Mouse (Mus musculus) left cerebral cortex, postnatal 4 days (tissue): Measurements from ENCODE around the gene Rtp2. TPM values are rescaled to one million over a fixed set of nuclear protein-coding genes. Genes with fewer than 3 reads are reported as not detected.
A peak's percentile ranks its signal among the peaks of the same experiment; 100 is the strongest.

Experiments used
- DNase-seq: peaks from one replicate; pipeline ENCODE4 v3.0.0-alpha.2; 2022
- intact Hi-C: fragments of 180-260 bp; cut with DNase I; formaldehyde crosslinking; loops from one replicate; pipeline ENCODE4 v1.15.1; 2025
- total RNA-seq, 2 experiments: library from RNA; stranded (reverse); gene quantifications; 2 replicates each; pipeline ENCODE4 v1.2.3; 2021

Rtp2 gene
- total RNA-seq: under 1 TPM in 1 of 2 experiments, not detected in 1; 0.36 TPM

DNA sequence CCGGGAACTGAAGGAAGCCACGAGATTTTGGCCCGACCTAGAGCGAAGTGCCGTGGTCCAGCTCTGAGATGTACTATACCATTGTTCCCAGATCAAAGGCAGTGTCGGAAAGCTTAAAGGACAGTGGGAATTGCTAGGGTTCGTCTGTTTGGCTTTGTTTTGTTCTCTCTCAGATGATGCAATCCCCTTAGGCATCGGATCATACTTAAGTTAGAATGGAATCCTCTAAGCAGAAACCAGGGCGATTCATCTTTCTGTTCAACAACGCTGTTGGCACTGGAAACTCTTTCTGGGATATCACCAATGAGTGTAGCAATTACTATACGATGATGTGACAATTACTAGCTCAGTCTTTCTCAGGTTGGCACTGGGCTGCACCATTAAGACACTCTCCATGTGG lies at the start of gene Rtp2:
Rtp2 (minus strand) TSS at position 101 of the 400 bp plus-strand sequence.
- intact Hi-C loops: no loop called here
- DNase-seq: no peak

DNA sequence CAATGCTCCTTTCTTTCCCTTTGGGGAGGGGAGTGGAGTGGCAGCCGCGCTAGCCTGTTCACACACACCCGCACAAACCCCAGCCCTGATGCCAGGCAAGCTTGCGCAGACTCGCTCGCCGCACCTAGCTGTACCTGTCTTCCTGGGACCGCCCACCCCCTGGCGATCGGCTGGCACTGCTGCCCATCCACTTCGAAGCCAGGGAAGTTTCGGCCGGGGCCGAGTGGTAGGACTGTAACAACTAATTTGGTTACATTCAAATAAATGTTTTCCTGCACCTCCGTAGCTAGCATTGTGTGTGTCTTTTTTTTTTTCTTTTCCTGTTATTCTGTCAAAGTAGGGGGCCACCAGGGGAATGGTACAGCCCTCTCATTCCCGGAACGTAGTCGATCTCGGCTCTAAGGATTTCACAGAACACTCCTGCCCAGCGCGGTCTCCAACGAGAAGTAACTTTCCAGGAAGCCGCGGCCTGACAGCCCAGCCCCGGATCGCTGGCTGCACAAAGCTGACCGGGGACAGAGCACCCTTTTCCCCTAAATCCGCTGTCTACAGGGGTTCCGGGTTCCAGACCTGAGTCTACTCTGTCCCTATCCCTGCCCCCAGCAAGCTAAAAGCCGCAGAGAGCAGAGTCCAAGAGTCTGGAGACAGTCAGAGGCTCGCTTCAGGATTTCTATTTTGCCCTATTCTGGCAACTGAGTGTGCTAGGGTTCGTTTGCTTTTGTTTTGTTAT lies 49.0 kb upstream of the Rtp2 start:
- intact Hi-C loops: loop anchor here (5.0 to 10.0 kb wide), 3 partner anchors 834 to 1976 kb away; no protein-coding TSS in a partner anchor
- no peak for DNase-seq

DNA sequence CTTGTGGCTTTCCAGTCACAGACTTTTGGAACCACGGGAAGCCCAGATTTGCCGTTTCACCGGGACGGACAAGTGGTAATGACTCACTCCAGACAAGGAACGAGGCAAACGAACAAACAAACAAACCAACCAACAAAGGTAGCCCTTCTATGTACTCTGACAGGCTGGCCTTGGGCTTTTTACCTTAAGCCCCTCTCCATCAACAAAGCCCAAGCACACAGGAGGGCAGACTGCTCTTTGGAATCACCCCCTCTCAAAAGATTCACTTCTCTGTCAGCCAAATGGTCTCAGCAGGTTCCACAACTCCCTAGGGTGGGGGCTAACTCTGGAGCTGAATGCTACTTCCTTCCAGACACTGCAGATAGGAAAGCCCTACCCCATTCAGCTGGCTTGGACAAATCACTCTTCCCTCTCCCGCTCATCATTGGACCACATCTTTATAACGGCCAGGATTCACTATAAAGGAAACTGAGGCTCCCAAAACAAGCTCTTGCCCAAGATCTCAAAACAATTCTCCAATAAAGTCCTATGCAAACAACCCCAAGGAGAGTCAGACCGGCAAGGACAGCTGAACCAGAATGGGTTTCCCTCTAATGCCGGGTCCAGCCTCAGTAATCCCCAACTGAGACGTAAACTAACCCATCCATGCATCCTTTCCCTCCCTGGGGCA lies 48.1 kb upstream of the Rtp2 start:
- intact Hi-C loops: loop anchor here (5.0 to 10.0 kb wide), 3 partner anchors 834 to 1977 kb away; no protein-coding TSS in a partner anchor
- no peak for DNase-seq

DNA sequence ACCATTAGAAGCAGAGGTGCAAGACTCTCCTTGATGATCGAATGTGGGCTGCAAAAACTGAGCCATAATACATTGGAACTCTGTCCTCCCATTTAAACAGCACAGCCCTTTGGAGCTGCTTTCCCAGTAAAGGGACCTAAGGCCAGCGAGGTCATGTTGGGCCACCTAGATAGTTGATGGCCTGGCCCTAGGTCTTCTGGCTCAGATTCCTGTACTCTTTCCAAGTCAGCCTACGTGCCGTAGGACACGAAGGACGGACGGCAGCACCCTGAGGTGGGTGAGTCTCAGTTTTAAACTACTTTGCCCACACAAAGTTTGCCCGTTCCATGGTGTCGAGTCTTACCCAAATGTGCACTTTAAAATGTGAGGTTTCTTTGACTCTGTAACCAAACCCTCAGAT lies 47.3 kb upstream of the Rtp2 start:
- DNase-seq: no peak
- intact Hi-C loops: no loop called here

DNA sequence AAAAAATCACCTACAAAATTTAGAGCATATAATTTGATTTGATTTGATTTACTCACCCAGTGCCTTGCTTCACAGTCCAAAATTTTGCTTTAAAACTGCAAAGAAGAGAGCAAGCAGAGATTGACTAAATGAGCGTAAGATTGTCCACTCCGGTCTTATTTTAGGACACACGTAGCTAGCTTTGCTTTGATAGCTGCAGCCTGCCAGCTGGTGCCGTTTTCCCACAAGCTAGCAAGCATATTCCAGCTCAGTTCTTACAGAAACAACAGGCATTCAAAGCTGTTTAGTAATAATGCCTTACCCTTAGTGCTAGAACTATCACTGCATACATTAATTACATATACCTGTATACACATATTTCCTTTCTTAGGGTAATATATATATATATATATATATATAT lies 46.3 kb upstream of the Rtp2 start:
- DNase-seq: no peak
- intact Hi-C loops: no loop called here

DNA sequence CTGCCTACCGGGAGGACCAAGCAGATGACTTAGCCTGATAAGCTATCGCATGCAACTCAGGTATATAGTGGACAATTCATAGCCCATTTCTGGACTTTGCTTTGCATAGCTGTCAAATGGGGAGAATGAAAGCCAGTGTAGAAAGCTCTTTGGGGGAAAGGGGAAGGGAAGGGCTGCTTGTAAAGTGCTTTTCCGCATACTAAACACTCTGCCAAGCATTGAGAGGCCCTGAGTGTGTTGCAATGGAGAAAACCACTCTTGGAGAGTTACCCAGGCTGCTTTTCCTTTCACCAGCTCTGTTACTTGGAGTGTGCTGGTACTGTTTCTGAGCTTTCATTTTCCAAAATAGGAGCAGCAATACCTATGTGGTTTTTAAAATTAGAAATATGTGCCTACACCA lies 45.5 kb upstream of the Rtp2 start:
- intact Hi-C loops: no loop called here
- no peak for DNase-seq

DNA sequence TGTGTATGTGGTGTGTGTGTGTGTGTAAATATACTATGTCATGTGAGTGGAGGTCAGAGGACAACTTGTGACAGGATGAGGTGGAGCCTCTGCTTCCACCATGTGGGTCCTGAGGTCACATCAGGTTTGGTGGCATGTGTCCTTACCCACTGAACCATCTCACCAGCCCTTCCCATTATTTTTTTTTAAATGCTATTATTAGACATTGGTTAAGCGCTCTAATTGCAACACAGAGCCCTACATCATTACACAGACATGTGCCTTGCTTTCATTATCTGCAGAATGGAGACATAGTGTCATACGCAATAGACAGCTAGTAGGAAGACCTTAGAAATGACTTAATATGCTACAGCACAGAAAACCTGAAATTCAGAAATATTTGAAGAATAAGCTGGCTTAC lies 44.0 kb upstream of the Rtp2 start:
- intact Hi-C loops: no loop called here
- no peak for DNase-seq

DNA sequence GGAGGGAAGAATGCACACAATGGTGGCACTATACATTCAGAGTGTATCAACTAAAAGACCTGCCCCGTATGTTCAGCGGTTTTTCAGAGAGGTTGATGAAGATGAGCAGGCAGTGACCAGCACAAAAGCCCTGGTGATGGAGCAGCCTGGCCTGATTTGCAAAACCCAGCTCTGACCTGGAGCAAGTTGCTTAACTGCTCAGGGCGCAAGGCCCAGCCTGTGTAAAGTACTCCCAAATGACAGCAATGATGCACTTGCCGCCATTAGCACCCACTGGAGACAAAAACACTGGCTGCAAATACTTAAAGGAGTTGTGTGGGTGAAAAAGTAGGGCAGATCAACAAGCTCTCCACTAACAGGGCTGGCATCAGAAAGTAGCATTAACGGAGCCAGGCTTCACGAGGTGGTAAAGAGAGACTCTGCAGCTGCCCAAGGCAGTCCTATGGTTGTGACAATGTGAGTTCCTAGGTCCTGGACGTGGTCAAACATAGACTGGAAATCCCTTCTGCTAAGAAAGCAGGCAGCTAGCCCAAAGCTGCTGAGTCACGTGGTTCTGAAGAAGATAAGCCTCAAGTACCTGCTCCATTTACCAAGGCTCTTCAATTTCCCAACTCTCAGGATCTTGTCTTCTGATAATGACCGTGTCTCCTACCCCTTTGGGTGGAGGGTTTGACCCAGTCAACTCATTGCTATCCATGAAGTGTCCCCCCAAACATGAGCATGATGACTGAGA lies 41.6 kb upstream of the Rtp2 start:
- DNase-seq: no peak
- intact Hi-C loops: no loop called here

DNA sequence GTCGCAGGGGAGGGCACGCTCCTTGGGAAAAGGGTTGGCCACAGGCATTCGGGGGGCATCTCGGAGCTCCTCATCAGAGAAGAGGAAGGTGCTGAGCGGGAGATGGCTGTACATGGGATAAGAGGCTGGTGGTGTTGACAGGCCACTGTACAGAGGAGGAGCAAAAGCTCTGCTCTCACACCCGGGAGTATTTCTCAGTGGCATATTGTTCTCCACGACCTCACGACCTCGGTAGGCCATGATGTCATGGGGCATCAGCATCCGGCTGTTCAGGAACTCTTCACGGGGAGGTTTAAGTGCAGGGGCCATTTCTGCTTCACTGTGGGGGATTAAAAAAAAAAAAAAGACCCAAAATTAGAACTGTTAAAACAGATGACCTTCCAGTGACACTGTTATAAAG lies 40.7 kb upstream of the Rtp2 start:
- intact Hi-C loops: no loop called here
- no peak for DNase-seq

DNA sequence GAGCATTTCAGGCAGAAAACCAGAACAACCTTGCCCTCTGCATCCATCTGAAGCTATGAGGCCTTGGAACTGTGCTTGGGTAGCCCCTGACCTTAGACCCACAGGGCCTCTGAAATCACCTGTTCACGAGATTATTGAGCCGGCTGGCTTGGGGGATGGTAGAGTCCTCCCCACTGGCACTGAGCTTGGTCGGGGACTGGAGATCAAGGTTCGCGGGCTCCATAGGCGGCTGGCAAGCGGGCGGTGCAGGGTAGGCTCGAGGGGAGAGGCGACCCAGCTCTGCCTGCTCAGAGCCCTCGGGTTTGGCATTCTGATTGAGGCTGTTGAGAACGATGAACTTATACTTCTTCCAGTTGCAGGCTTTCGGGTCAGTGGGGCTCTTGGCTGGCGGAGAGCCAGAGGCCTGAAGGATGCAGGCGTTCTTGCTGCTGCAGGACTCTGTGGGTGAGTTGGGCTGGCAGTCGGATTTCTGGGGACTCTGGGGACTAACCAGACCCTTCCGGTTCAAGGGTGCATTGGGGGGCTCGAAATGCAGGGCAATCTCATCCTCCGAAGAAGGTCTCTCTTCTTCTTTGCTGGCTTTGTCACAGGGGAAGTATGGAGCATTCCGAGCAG lies 40.0 kb upstream of the Rtp2 start:
- intact Hi-C loops: no loop called here
- DNase-seq: no peak

DNA sequence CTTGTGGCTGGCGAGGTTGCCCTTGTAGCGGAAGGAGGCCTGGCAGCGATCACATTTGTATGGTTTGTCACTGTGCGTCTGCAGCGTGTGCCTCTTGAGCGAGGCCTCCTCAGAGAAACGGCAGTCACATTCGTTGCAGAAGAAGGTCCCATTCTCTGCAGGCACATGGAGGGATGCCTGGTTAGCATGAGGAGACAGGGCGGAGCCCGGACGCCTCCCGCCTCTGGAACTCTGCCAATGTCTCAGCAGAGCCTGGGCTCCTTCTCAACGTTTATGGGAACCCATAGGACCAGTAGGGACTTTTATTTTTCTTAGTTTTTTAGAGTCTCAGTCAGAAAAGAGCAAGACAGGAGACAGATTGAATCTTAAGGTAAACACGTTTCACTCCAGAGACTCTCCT lies 37.7 kb upstream of the Rtp2 start:
- intact Hi-C loops: no loop called here
- DNase-seq: no peak

DNA sequence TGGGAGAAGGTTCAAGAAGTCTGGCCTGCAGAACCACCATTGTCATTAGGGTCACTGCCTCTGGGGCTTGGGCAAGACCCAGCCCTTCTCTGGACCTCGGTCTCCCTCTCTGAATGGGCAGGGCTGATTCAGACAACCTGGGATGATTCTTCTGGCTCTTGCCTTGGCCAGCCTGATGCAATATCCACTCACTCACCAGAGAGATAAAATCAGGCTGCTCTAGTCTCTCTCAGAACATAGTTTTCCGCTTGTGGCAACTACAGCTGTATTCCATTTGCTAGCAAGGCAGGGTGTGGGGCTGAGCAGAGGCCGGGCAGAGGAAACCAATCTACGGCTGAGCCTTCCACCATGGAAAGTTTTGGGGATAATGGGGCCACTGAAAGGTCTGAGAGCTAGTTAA lies 36.7 kb upstream of the Rtp2 start:
- no peak for DNase-seq
- intact Hi-C loops: no loop called here

DNA sequence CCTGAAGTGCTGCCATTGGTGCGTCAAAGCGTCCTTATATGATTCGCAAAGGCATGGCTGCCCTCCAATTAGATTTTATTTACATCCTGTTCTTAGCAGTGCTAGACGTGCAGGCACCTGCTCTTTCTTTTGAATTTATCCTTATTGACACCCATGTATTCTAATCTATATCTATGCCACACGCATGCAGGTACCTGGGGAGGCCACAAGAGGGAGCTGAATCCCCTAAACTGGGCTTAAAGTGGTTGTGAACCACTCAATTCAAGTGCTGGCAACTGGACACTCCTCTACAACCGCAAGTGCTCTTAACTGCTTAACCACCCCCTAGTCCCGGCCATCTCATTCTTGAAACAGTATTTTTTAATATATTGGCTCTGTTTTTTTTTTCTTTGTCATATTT lies 35.1 kb upstream of the Rtp2 start:
- no peak for DNase-seq
- intact Hi-C loops: no loop called here

DNA sequence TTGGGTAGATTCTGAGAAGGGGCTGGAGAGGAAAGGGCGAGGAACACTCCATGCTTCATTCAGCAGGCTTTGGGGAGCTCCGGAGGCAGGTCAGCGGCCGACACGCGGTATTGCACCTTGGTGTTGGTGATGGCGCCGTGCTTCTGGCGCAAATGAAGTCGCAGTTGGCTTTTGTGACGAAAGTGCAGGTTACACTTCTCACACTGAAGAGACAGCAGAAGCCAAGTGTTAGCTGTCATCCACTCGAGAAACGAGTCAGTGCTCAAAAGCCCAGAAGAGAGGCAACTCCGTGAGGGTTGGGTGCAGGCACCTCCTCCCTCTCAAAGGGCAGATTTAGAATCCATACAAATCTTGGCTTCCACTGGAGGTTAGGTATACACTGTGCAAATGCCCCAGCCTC lies 33.9 kb upstream of the Rtp2 start:
- DNase-seq: no peak
- intact Hi-C loops: no loop called here

DNA sequence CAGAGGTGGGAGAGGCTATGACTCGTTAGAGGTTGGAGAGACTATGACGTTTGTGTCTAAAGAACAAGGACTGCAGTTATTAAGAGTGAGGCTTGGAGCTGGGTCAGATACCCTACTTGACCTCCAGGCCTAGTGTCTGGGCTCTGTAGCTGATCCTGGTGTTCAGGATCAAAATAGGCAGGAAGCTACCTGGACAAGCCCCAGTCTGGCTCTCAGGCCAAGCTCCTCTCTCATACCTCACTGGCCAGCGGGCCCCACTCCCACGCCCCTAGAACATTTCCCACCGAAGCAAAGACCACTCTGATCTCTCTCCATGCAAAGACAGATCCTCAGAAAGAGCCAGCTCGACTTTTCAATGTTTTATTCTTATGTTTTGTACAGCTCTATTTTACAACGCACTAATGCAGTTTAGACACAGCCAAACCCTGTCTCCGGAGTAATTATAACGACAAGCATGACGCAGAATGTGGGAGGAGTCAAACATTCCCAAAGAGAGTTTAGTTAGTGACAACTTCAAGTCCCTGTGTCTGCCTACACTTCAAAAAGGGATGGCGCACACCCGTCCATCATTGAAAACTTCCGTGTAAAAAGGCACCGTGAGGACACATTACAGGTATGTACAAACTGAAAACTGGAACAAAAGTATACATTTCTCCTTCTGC lies 32.6 kb upstream of the Rtp2 start:
- DNase-seq: no peak
- intact Hi-C loops: no loop called here

DNA sequence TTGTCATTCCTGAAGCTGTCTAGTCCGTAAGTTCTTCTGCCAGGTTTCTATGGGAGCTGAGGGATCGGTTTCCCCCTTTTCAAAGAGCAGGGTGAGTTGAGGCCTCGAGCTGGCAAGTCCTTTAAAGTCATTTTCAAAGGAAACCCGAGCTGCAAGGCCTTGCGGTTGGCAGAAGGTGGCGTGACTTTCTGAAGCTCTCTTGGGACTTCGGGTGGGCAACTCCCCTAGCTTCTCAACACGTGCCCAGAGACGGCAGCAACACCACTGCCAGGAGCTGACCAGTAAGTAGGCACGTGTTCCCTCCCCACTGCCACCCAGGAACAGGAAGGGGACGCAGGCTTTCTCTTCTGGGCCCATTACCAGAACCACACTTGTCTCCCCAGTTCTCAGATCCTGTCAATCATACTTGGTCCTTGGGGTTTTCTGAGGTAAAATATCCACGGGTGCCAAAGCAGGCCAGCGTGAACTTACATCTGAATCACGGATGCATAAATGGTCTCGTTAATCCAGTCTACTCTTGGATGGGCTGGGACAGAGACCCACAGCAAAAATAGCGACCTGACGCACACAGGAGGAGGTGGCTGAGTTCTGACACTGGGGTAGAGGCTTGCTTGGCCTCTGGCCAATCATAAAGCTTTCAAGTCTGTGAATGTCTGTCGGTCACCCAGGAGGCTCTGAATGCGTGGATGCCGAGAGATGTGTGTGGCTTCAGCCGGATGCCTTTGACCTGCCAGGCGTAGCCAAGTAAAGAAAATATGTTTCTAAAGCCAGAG lies 31.9 kb upstream of the Rtp2 start:
- peak; percentile 51 for DNase-seq
- intact Hi-C loops: no loop called here

DNA sequence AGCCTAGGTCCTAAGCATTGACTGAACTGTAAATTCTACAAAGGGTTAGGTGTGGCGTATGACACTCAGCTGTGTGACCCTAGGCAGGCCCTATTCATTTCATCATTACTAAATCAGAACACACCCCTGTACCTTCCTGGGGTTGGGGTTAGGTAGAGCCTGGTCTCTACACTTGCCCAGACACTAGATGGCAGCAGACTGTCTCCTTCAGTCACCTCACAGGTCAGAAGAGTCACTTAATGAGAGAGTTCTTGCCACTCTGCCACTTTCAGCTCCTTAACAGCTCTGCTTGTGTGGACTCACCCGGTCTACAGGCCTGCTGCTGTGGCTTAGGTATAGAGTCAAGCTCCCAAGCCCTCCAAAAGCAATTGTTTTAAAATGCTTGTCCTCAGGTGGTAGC lies 30.2 kb upstream of the Rtp2 start:
- intact Hi-C loops: no loop called here
- no peak for DNase-seq

DNA sequence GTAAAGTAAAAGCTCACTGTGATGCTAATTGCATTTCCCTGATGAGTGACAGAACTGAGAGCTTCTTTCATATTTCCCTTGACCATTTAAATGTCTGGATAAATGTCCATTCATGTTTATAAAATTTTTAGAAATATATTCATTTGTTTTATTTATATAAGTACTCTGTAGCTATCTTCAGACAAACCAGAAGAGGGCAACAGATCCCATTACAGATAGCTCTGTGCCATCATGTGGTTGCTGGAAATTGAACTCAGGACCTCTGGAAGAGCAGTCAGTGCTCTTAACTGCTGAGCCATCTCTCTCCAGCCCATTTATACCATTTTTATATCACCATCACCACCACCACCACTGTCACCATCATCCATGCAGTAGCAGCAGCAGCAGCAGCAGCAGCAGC lies 26.7 kb upstream of the Rtp2 start:
- no peak for DNase-seq

DNA sequence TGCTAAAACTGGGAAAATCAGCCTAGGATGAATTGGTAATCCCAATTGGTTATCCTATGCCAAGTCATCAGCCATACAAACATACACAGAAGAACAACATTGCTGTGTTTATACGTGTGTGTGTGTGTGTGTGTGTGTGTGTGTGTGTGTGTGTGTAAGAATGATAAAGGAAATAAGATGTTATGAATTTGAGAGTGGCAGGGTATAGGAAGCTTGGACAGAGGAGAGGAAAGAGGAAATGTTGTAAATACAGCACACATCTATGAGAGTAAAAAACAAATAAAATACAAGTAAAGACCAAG lies 21.7 kb upstream of the Rtp2 start:
- no peak for DNase-seq
- intact Hi-C loops: loop anchor here (2.0 to 5.0 kb wide), 2 partner anchors 405 to 502 kb away; no protein-coding TSS in a partner anchor

More for the DNA sequence above, 26.7 kb upstream of the Rtp2 start:
- intact Hi-C loops: no loop called here
